Mouse (Mus musculus): Measurements from ENCODE around the gene Glis1.

DNA sequence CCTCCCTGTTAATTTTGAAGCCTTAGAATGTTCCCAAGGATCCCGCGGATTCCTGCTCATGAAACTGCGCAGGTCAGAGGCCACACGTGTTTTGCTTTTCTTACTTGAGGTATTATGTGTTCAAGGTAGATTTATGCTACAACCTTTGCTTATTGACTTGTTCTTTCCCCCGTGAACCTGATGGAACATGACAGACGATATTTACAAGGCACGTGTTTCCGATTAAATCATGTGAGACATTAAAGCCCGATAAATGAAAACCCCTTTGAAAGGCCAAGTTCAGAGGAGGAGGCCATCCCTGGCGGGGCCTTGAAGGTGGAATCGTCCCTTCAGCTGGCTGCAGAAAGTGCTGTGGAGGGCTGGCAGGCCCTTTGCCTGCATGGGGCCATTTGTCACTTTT is 26.1 kb downstream of the Glis1 start:
- TF ChIP-seq FOSL1 (IDR thresholded peaks at IDR 0.05; ENCODE audit: insufficient read depth, low read length, poor library complexity, severe bottlenecking): no peak
- no peak for TF ChIP-seq USF1 (IDR thresholded peaks at IDR 0.05; ENCODE audit: low read depth)
